Mouse (Mus musculus) MEL (cell line): ENCODE data around the gene Zmat5.

Experiments used
- JUND ChIP-seq: IDR thresholded peaks from 2 replicates; pipeline ENCODE4 v1.6.1; 2011; ENCODE audit warnings: low read depth, mild to moderate bottlenecking, improper control_type of control experiment, low read length
- MEF2A ChIP-seq: IDR thresholded peaks from 2 replicates; pipeline ENCODE4 v1.6.1; 2014; ENCODE audit warnings: low read depth, mild to moderate bottlenecking, inconsistent platforms, low read length, improper control_type of control experiment; ENCODE audit not compliant: poor library complexity, insufficient replicate concordance, severe bottlenecking; ENCODE audit errors: extremely low read depth
- MXI1 ChIP-seq: IDR thresholded peaks from 2 replicates; pipeline ENCODE4 v1.6.1; 2011; ENCODE audit warnings: mild to moderate bottlenecking, low read depth, low read length, improper control_type of control experiment
- POLR2A ChIP-seq, 2 experiments: IDR thresholded peaks; 2 replicates each; pipeline ENCODE4 v1.6.1; 2011 to 2012; ENCODE audit warnings: low read length in 2 of 2, mild to moderate bottlenecking in 2 of 2, control low read depth in 1 of 2, improper control_type of control experiment in 1 of 2, low read depth in 1 of 2, moderate library complexity in 1 of 2; ENCODE audit not compliant: control insufficient read depth in 1 of 2, insufficient read depth in 1 of 2, poor library complexity in 1 of 2

- no peak for TF ChIP-seq POLR2A (IDR thresholded peaks at IDR 0.05; ENCODE audit: control insufficient read depth in 1 of 2, insufficient read depth in 1 of 2, low read depth in 1 of 2, low read length in 2 of 2, poor library complexity in 1 of 2)
- peak; percentile 83 for TF ChIP-seq MXI1
- no peak for TF ChIP-seq MEF2A
- no peak for TF ChIP-seq JUND
These were observed 25.1 kb downstream of the Zmat5 start for GRCm38 (mm10) chr11:4729603-4730002.
